Mouse (Mus musculus) lung, adult 2 months (tissue): ENCODE measurements around the gene Catsper4.

Experiments
- CTCF ChIP-seq: fragments of 200-500 bp; IDR thresholded peaks from 2 replicates; pipeline ENCODE4 v1.5.1; 2011; ENCODE audit warnings: mild to moderate bottlenecking, low read length, control low read depth; ENCODE audit not compliant: insufficient read depth
- POLR2A ChIP-seq: fragments of 200-500 bp; IDR thresholded peaks from 2 replicates; pipeline ENCODE4 v1.6.1; 2011; ENCODE audit warnings: low read depth, mild to moderate bottlenecking, control low read depth, low read length, borderline replicate concordance; ENCODE audit errors: extremely low read depth

GRCm38 (mm10) chr4:134246719-134247258 is 19.6 kb upstream of the Catsper4 start, which contains the start of gene Gm30191:
- TF ChIP-seq CTCF (no peak), POLR2A (no peak)
